Mouse (Mus musculus) lung, embryonic 16.5 days (tissue): ENCODE measurements around the gene Cpeb1. TPM values are rescaled to one million over a fixed set of nuclear protein-coding genes. Genes with fewer than 3 reads are reported as not detected.
"Not testable (repeated sequence)": the region's sequence is repeated elsewhere in the genome, so short reads cannot be mapped to it uniquely, and the experiment has no call there.

ENCODE experiments used
- ATAC-seq: fragments of 200-750 bp; cut with Nextera tagmentation; 2 replicates; pipeline ENCODE4 v1.8.0; 2017; ENCODE audit warnings: low read depth, mild to moderate bottlenecking, moderate library complexity
- H3K27ac ChIP-seq: fragments of 300-500 bp; sonication (generic); 2 replicates; pipeline ENCODE4 v1.5.1; 2014; ENCODE audit warnings: mild to moderate bottlenecking, control low read depth, low read length
- H3K27me3 ChIP-seq: fragments of 300-500 bp; sonication (generic); 2 replicates; pipeline ENCODE4 v1.6.1; 2014; ENCODE audit warnings: low read depth, low read length, mixed read lengths; ENCODE audit not compliant: control insufficient read depth, insufficient read depth
- H3K36me3 ChIP-seq: fragments of 300-500 bp; sonication (generic); 2 replicates; pipeline ENCODE4 v1.6.1; 2014; ENCODE audit warnings: low read length; ENCODE audit not compliant: control insufficient read depth, insufficient read depth
- H3K4me1 ChIP-seq: fragments of 300-500 bp; sonication (generic); replicated peaks from 2 replicates; pipeline ENCODE4 v1.6.1; 2014; ENCODE audit warnings: low read length, mixed read lengths; ENCODE audit not compliant: control insufficient read depth, insufficient read depth
- H3K4me2 ChIP-seq: fragments of 300-500 bp; sonication (generic); 2 replicates; pipeline ENCODE4 v1.6.1; 2014; ENCODE audit warnings: low read depth, low read length, control low read depth
- H3K4me3 ChIP-seq: fragments of 300-500 bp; sonication (generic); 2 replicates; pipeline ENCODE4 v1.5.1; 2014; ENCODE audit warnings: mild to moderate bottlenecking, low read length, control low read depth
- H3K9ac ChIP-seq: fragments of 300-500 bp; sonication (generic); 2 replicates; pipeline ENCODE4 v1.6.1; 2014; ENCODE audit warnings: low read length, control low read depth
- H3K9me3 ChIP-seq: fragments of 300-500 bp; sonication (generic); 2 replicates; pipeline ENCODE4 v1.6.1; 2016; ENCODE audit warnings: low read length; ENCODE audit not compliant: control insufficient read depth
- WGBS: fragments of 180-500 bp; shearing (Covaris S2); extraction: QIAGEN DNeasy Blood & Tissue Kit; methylation state at CpG from one replicate; pipeline ENCODE4 v1.1.7; 2014; 5-methylcytosine and 5-hydroxymethylcytosine counted together
- polyA plus RNA-seq: library from polyadenylated mRNA; unstranded; fragments of >200 nt; fragmentation: Nextera tagmentation; extraction: Ambion mirVana; gene quantifications from 2 replicates; pipeline ENCODE4 v1.2.1, GENCODE M21; 2015

The Cpeb1 gene
- polyA plus RNA-seq, 1 experiment from 2014 or later: 0.98 TPM

DNA sequence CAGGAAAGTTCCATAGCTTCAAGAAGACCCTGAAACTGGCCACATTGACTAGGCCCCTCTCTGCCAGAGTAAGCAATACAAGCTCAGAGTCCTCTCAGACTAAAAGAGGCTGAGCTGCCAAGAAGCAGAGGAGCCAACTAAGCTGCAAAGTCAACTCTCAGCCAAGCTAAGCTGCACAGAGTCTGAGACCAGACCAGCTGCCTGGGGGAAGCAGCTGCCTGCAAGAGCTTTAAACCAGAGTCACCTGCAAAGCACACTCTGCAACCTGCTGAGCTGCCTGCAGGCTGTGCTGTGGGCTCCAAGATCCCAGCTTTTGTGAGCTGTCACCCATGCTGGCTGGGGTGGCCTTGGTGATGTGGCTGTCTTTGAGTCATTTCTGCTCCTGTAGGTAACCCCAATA lies 23.0 kb upstream of the Cpeb1 start:
- ATAC-seq, H3K27ac ChIP-seq: not testable (repeated sequence)

DNA sequence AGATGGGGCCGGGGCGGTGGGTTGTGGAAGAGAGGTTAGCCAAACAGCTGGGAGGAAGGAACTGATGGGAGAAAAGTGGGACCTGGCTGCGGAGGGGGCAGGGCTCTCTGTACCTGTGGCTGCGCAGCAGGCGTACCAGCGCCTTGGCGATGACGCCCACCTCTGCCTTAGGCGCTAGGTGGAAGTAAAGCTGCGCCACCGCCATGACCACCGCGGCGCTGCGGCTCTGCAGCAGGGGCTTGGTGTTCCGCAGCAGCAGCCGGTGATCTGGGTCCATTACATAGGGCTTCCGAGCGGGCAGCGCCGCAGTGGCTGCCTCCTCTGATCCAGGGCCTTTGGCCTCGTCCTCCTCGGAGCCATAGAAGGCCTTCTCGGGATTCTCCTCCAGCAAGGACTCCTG lies 21.6 kb upstream of the Cpeb1 start:
- H3K4me3 ChIP-seq: no peak overlapping the region
- no peak overlapping the region for H3K9ac ChIP-seq
- H3K36me3 ChIP-seq: no peaks in the 10 kb centered on the region
- H3K27me3 ChIP-seq: peaks cover 16% of the 10 kb centered on the region
- no peak overlapping the region for H3K27ac ChIP-seq
- no peak overlapping the region for H3K4me2 ChIP-seq
- 3% methylated on average over 24 of the region's 24 CpGs for WGBS
- no peaks in the 10 kb centered on the region for H3K4me1 ChIP-seq
- ATAC-seq: no peak
- no peaks in the 10 kb centered on the region for H3K9me3 ChIP-seq

More for the DNA sequence above, 23.0 kb upstream of the Cpeb1 start:
- H3K4me2 ChIP-seq, H3K36me3 ChIP-seq, H3K9me3 ChIP-seq, H3K4me1 ChIP-seq, H3K4me3 ChIP-seq, H3K9ac ChIP-seq: not testable (repeated sequence)
- peaks cover 16% of the 10 kb centered on the region for H3K27me3 ChIP-seq

DNA sequence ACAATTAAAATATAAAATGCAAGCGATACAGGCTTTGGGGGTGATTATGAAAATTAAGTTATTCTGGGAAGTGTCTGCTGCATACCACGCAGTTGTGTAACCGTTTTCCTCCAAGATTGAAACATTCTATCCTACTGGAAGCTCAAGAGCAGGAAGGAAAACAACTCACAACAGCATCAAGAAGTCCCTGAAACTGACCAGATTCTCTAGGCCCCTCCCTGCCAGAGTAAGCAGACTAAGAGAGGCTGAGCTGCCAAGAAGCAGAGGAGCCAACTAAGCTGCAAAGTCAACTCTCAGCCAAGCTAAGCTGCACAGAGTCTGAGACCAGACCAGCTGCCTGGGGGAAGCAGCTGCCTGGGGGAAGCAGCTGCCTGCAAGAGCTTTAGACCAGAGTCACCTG lies 20.0 kb upstream of the Cpeb1 start:
- Histone ChIP-seq H3K4me2 (no peak overlapping the region), H3K27ac (no peak overlapping the region), H3K4me1 (no peaks in the 10 kb centered on the region), H3K9ac (no peak overlapping the region), H3K36me3 (no peaks in the 10 kb centered on the region), H3K4me3 (no peak overlapping the region), H3K27me3 (peaks cover 16% of the 10 kb centered on the region), H3K9me3 (no peaks in the 10 kb centered on the region)
- ATAC-seq: no peak
- WGBS: 69% methylated on average over 3 of the region's 3 CpGs

DNA sequence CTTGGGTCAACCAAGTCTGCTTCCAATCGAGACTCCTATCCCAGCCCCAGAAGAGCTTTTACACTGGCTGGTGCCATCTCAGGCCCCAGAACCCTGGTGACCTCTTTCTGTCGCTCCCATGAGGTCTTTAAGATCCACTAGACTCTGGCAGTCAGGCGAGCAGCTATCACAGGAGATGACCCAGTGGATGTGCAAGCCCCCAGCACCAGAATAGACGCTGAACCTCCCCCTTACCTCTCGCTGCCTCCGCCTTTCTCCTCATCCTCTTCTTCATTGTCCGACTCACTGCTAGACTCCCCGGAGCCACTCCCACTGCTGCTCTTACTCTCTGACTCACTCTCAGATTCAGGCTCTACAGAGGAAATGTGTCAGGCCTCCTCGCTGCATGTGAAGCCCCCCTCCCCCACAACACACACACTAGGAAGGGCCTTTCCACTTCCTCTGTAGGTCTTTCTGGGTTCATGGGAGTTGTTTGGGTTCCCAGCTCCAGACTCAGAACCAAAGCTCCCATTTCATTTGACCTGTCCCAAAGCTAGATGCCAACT lies 9.7 kb upstream of the Cpeb1 start:
- ATAC-seq: no peak
- WGBS: 67% methylated on average over 9 of the region's 9 CpGs
- Histone ChIP-seq H3K9ac (no peak overlapping the region), H3K27ac (no peak overlapping the region), H3K9me3 (no peaks in the 10 kb centered on the region), H3K4me1 (no peaks in the 10 kb centered on the region), H3K36me3 (no peaks in the 10 kb centered on the region), H3K4me2 (no peak overlapping the region), H3K27me3 (no peaks in the 10 kb centered on the region), H3K4me3 (no peak overlapping the region)

- Histone ChIP-seq H3K9me3 (no peaks in the 10 kb centered on the region), H3K36me3 (no peaks in the 10 kb centered on the region), H3K27ac (no peak overlapping the region), H3K4me3 (no peak overlapping the region), H3K27me3 (no peaks in the 10 kb centered on the region), H3K4me2 (no peak overlapping the region), H3K4me1 (no peaks in the 10 kb centered on the region), H3K9ac (no peak overlapping the region)
- 5% methylated on average over 4 of the region's 4 CpGs for whole genome bisulfite sequencing
- ATAC-seq: no peak
These were observed 8.9 kb upstream of the Cpeb1 start for GRCm38 (mm10) chr7:81464116-81464515.

DNA sequence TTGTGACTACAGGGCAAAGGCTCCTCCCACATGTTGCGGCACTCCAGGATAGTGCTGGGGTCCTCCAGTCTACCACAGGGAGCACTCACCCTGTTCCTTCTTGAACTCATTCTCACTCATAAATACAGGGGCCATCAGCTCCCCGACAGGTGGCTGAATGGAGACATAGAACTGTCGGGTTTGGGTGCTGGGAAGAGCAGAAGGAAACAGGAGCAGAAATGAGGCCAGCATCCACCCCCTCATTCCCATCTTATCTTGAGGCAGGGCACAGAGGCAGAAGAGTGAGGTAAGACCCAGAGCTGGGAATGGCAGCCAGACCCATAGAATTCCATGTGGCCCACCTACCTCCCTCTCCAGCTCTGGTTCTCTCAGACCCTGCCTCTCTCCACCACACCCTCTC lies 7.5 kb upstream of the Cpeb1 start:
- 80% methylated on average over 3 of the region's 3 CpGs for WGBS
- Histone ChIP-seq H3K27me3 (peaks cover 4% of the 10 kb centered on the region; the same call in 1 of the 2 replicates), H3K9me3 (no peaks in the 10 kb centered on the region), H3K9ac (no peak overlapping the region), H3K4me3 (no peak overlapping the region), H3K36me3 (no peaks in the 10 kb centered on the region), H3K4me2 (no peak overlapping the region), H3K27ac (no peak overlapping the region), H3K4me1 (no peaks in the 10 kb centered on the region)
- ATAC-seq: no peak

GRCm38 (mm10) chr7:81454331-81455039 lies 780 bp downstream of the Cpeb1 start:
- H3K27me3 ChIP-seq: peaks cover 61% of the 10 kb centered on the region
- peak; percentile 49 for ATAC-seq
- H3K9me3 ChIP-seq: no peaks in the 10 kb centered on the region
- H3K9ac ChIP-seq: peak overlapping the region; percentile 24
- 2% methylated on average over 51 of the region's 87 CpGs for WGBS
- H3K4me3 ChIP-seq: peak overlapping the region; percentile 55
- no peak overlapping the region for H3K27ac ChIP-seq
- no peaks in the 10 kb centered on the region for H3K36me3 ChIP-seq
- peak overlapping the region; percentile 94 for H3K4me2 ChIP-seq
- H3K4me1 ChIP-seq: peaks cover 19% of the 10 kb centered on the region

GRCm38 (mm10) chr7:81453443-81454274 lies 1.6 kb downstream of the Cpeb1 start:
- no peaks in the 10 kb centered on the region for H3K9me3 ChIP-seq
- H3K4me3 ChIP-seq: peak overlapping the region; percentile 55
- ATAC-seq: peak; percentile 26; the same call in 1 of the 2 replicates
- H3K27me3 ChIP-seq: peaks cover 61% of the 10 kb centered on the region
- 3% methylated on average over 78 of the region's 84 CpGs for WGBS
- peaks cover 19% of the 10 kb centered on the region for H3K4me1 ChIP-seq
- peak overlapping the region; percentile 94 for H3K4me2 ChIP-seq
- no peak overlapping the region for H3K9ac ChIP-seq
- H3K36me3 ChIP-seq: no peaks in the 10 kb centered on the region
- no peak overlapping the region for H3K27ac ChIP-seq

- WGBS: 3% methylated on average over 21 of the region's 21 CpGs
- Histone ChIP-seq H3K27ac (no peak overlapping the region), H3K9me3 (no peaks in the 10 kb centered on the region), H3K36me3 (no peaks in the 10 kb centered on the region), H3K9ac (no peak overlapping the region), H3K27me3 (peaks cover 59% of the 10 kb centered on the region), H3K4me3 (no peak overlapping the region), H3K4me1 (peaks cover 19% of the 10 kb centered on the region), H3K4me2 (no peak overlapping the region)
- ATAC-seq: no peak
These were observed 2.3 kb downstream of the Cpeb1 start for GRCm38 (mm10) chr7:81452971-81453441.
